Mouse (Mus musculus) liver, embryonic 14.5 days (tissue): ENCODE data around the gene Olfr56.

ENCODE experiments used
- CTCF ChIP-seq: IDR thresholded peaks from 2 replicates; pipeline ENCODE4 v1.5.1; 2016; ENCODE audit warnings: antibody characterized with exemption, low read depth, control low read depth
- EP300 ChIP-seq: IDR thresholded peaks from 2 replicates; pipeline ENCODE4 v1.6.1; 2016; ENCODE audit warnings: antibody characterized with exemption, low read depth

- TF ChIP-seq EP300 (no peak), CTCF (no peak)
These were observed 101.9 kb downstream of the Olfr56 start for GRCm38 (mm10) chr11:49080636-49081035.
